Mouse (Mus musculus) kidney, adult 2 months (tissue): ENCODE measurements around the gene Ninj2.

Source experiments
- CTCF ChIP-seq: fragments of 200-500 bp; conservative IDR thresholded peaks from 2 replicates; pipeline ENCODE4 v1.5.1; 2011; ENCODE audit warnings: low read depth, mild to moderate bottlenecking, control low read depth, low read length, moderate library complexity, mixed read lengths; ENCODE audit not compliant: insufficient read depth, insufficient read length
- POLR2A ChIP-seq: fragments of 200-500 bp; IDR thresholded peaks from one replicate; pipeline ENCODE4 v1.6.1; 2011; ENCODE audit warnings: low read depth, low read length, control low read depth

- TF ChIP-seq CTCF (no peak), POLR2A (no peak)
These were observed 106.7 kb downstream of the Ninj2 start for GRCm38 (mm10) chr6:120199638-120200394.
